In genomic region chr5:73381510-73381909, GRCm38 (mm10) we compare ENCODE assay signal across 27 mouse cellular contexts. TPM values are rescaled to one million over a fixed set of nuclear protein-coding genes. Genes with fewer than 3 reads are reported as not detected.
"Had no signal": no experiment of that assay in that cellular context is flagged by ENCODE, and none has a peak within 500 bp of the region (broad histone marks: within the 10 kb centered on the region; RNA-seq: fewer than 3 reads in every experiment).

No protein-coding gene starts in this region.

- H3K4me1 ChIP-seq: heart, embryonic 15.5 days; hindbrain, embryonic 12.5 days; intestine, embryonic 15.5 days; limb, embryonic 12.5 days; liver, embryonic 15.5 days had no signal

- DNase-seq: gastrocnemius, adult 2 months; gastrocnemius, postnatal 10 days; gastrocnemius, postnatal 25 days; heart, postnatal 4 days; kidney, adult 18-20 months; kidney, adult 8-10 months; kidney, postnatal 10 days; kidney, postnatal 25 days; kidney, postnatal 4 days; liver, embryonic 13.5 days; lung, adult 2 months had no signal

- H3K36me3 ChIP-seq: heart, embryonic 10.5 days; heart, embryonic 12.5 days; heart, embryonic 15.5 days; hindbrain, embryonic 10.5 days; hindbrain, embryonic 12.5 days; intestine, embryonic 15.5 days; limb, embryonic 10.5 days; limb, embryonic 12.5 days; liver, embryonic 13.5 days; liver, embryonic 15.5 days had no signal

- H3K27ac ChIP-seq: gastrocnemius, adult 2 months; heart, embryonic 10.5 days; heart, embryonic 15.5 days; hindbrain, embryonic 10.5 days; hindbrain, embryonic 12.5 days; hindbrain, embryonic 14.5 days; intestine, embryonic 15.5 days; limb, embryonic 10.5 days; limb, embryonic 12.5 days; liver, embryonic 13.5 days; liver, embryonic 15.5 days had no signal

- H3K27me3 ChIP-seq: heart, embryonic 12.5 days; intestine, embryonic 15.5 days had no signal

- ATAC-seq: hindbrain, embryonic 16.5 days; intestine, embryonic 15.5 days; intestine, postnatal 0 days had no signal

- H3K4me3 ChIP-seq: gastrocnemius, adult 2 months; heart, embryonic 10.5 days; heart, embryonic 12.5 days; heart, embryonic 15.5 days; hindbrain, embryonic 10.5 days; hindbrain, embryonic 12.5 days; intestine, embryonic 15.5 days; limb, embryonic 10.5 days; limb, embryonic 12.5 days; liver, embryonic 13.5 days; liver, embryonic 15.5 days had no signal

- H3K9ac ChIP-seq: heart, embryonic 12.5 days; heart, embryonic 15.5 days; hindbrain, embryonic 12.5 days; hindbrain, embryonic 14.5 days; intestine, embryonic 15.5 days; limb, embryonic 12.5 days; liver, embryonic 13.5 days; liver, embryonic 15.5 days had no signal

- H3K4me2 ChIP-seq: heart, embryonic 12.5 days; heart, embryonic 15.5 days; hindbrain, embryonic 12.5 days; hindbrain, embryonic 14.5 days; intestine, embryonic 15.5 days; limb, embryonic 12.5 days; liver, embryonic 13.5 days; liver, embryonic 15.5 days had no signal

- H3K9me3 ChIP-seq: heart, embryonic 10.5 days; heart, embryonic 12.5 days; heart, embryonic 15.5 days; hindbrain, embryonic 10.5 days; hindbrain, embryonic 12.5 days; intestine, embryonic 15.5 days; limb, embryonic 10.5 days; limb, embryonic 12.5 days; liver, embryonic 13.5 days; liver, embryonic 15.5 days had no signal

RNA-seq across cellular contexts. Expression of gene Cwh43, which starts 24.4 kb away (rescaled TPM):
- total RNA-seq: gastrocnemius, adult 2 months; gastrocnemius, postnatal 10 days; gastrocnemius, postnatal 25 days; granulocyte monocyte progenitor cell, adult 5-6 weeks; heart, adult 18-20 months; heart, postnatal 25 days; heart, postnatal 4 days had no signal
- polyA plus RNA-seq: heart, embryonic 10.5 days; heart, embryonic 12.5 days; heart, embryonic 15.5 days; hindbrain, embryonic 10.5 days; hindbrain, embryonic 12.5 days; inflammation-experienced regulatory T-cells, adult 6 months; limb, embryonic 10.5 days; limb, embryonic 12.5 days; liver, embryonic 13.5 days; liver, embryonic 15.5 days had no signal
